Mouse (Mus musculus) regulatory T cell (primary cell): ENCODE results near the gene Lipc.
"Not testable (repeated sequence)": the region's sequence is repeated elsewhere in the genome, so short reads cannot be mapped to it uniquely, and the experiment has no call there.

ENCODE experiments used
- in situ Hi-C: fragments of 300-600 bp; cut with MboI, MseI; formaldehyde crosslinking; loops from one replicate; pipeline ENCODE4 v1.15.1; 2025; ENCODE audit warnings: high pct_unique_total_duplicates

The Lipc gene

DNA sequence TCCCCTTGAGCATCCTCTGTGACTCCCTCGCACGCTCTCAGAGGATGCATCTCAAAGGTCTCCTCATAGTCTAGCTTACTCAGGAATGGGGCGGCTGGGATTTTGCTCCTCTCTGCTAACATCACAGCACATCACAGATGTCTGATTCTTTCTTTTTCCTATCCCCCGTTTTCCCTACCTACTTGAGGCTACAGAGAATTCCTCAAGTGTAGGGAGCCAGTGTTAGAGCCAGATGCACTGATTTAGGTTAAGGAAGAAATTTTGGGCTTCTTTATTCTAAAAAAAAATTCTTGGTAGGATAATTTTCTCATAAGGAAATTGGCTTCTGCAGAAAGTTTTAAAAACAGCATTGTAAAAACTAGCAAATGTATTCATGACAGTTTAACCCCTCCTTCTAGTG is 84.6 kb downstream of the Lipc start:
- in situ Hi-C loops: no loop called here

DNA sequence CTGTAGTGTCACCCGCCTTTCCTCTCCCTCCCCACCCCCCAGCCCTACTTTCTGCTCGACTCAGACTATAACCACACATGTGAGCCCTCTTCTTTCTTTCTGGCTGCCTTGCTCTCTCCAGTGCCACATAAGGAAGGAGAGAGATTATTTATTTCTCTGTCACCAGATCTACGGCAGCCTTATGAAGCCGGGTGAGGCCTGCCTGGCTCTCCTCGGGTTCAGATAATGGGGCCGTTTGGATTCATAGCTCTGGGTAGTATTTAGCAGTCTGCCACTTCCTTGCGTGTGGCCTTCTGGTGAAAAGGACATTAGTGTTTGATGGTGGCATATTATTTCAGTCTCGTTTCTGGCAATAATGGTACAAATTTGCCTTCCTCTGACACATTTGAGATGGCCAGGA is 88.0 kb downstream of the Lipc start:
- in situ Hi-C loops: no loop called here

DNA sequence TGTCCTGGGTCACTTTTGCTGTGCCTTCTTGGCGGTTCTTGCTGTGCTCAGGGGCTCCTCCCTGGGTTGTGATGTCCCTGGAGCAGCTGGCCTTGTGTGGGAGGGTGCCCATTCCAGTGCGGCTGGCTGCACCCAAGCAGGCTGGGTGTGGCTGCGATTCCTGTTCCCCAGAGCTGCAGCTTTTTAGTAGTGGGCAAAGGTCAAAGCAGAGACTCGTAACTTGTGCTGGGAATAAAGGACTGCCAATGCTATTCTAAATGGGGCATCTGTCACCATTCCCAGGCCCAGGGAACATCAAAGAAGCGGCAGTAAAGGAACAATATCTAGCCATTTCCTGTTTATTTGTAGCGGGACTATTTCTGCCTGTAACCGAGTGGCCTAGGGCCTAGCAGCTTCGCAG is 88.7 kb downstream of the Lipc start:
- in situ Hi-C loops: no loop called here

DNA sequence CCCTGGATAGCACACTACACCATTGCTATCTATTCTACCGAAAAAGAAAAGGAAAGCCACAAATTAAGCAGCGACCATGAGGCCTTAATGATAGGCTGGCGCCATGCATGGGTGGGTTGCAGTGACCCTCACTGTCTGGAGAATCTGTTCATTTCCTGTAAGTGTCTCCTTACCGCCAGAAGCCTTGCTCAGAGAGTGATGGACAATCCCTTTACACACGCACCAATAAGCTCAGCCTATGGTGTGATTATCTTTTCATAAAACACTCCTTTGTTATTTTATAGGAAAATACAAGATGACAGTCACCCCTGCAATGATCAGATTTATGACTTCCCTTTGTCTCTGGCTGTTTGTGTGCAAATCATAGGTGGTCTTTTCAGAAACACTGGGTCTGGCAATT is 92.8 kb downstream of the Lipc start:
- in situ Hi-C loops: no loop called here

DNA sequence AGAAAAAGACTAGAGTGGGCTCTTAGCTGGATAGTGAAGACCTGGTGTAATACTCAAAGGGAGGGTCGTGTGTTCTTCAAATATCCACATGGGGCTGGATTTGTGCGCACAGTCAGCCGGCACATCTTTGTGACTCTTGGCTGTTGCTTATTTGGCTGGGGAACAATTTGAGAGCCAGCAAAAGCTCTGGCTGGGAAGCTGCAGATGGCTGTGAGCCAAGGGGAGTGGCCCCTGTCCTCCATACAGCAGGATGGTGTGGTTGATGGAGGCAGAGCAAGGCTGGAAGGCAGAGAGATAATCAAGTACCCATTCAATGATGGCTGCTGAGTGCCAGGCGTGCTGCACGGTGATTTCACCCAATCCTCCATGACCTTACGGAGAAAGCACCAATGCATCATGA is 96.2 kb downstream of the Lipc start:
- in situ Hi-C loops: no loop called here

DNA sequence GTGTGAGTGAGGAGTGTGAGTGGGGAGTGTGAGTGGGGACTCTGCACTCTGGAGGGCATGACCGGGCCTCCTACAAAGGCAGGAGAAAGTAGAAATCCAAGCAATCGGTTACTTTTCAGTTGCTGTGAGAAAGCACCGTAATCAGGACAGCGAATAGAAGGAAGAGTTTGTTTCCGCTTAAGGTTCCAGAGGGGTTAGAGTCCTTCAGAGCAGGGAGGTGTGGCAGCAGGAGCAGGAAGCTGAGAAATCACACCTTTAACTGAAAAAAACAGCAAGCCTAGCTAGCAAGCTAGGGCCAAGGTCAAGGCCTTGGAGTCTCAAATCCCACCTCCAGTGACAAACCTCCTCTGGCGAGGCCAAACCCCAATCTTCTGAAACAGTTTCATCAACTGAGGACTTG is 97.1 kb downstream of the Lipc start:
- in situ Hi-C loops: no loop called here

DNA sequence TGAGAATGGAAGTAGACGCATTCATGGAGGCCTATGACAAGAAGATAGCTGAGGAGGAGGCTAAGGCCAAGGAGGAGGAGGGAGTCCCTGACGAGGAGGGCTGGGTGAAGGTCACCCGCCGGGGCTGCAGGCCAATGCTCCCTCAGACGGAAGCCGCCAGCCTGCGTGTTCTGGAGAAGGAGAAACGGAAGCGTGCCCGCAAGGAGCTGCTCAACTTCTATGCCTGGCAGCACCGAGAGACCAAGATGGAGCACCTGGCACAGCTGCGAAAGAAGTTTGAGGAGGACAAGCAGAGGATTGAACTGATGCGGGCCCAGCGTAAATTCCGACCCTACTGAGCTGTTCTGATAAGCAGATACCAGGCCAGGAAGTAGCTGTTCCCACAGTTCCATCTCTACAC is 98.9 kb downstream of the Lipc start:
- in situ Hi-C loops: not testable (repeated sequence)

DNA sequence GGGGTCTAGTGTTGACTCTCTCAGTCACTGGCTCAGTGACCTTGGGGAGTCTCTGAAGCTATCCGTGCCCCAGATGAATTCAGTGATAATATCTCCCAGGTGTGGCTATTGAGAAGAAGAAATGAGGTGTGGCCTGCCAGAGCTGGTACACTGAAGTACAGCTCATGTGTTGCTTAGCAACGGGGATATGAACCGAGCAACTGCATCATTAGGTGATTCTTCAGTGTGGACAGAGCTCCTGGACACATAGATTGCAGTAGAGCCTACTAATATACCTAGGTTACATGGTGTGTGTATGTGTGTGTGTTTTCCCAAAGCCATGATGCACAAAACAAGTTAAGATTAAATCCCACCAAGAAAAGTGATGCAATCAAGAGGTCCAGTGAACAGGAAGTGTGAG is 100.5 kb downstream of the Lipc start:
- in situ Hi-C loops: no loop called here

DNA sequence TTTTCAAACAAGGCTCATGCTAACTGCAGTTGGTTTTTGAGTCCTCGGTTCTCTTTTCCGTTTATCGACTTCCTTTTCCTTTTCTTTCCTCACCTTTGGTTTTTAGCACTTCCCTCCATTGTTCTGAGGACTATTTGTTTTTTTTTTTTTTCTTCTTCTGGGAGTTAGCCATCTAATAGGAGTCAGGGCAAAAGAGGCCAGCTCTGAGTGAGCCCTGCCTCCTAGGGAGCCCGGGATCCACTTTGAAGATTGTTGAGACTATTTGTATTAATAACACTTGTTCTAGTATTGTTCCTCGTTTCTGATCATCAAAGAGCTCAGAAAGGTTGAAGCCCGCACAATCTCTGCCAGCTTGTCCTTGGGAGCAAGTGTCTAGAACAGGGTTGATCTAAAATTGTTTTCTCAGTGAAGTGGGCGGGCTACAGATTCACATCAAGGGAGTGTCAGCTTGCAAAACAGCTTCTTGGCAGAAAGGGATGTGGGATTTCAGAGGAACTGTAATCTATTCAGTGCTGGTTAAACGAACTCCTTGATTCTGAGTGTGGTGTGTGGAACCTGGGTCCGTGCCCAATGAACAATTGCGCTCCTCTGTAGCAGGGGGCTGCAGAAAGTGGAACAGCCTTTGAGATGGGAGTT is 103.8 kb downstream of the Lipc start:
- in situ Hi-C loops: loop anchor here (5.0 kb wide), 1 partner anchor 186 kb away; no protein-coding TSS in a partner anchor

DNA sequence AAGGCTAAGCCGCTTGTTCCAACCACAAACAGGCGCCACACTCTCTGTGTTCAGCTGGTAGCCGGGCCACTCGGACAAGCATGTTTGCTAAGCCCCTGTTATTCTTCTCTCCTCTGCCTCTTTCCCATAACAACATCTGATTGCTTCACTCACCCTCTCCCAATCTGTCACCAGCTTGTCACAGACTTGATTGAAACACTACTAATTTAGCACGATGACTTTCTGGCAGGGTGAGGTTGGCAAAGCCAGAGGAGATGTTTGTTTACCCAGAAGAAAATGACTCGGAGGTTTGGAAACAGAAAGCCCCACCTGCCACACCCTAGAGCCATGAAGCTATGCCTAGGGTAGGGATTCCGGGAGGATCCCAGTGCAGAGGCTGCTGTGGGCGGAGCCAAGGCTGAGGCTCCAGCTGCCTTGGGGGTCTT is 104.4 kb downstream of the Lipc start:
- in situ Hi-C loops: loop anchor here (5.0 kb wide), 1 partner anchor 185 kb away; no protein-coding TSS in a partner anchor

DNA sequence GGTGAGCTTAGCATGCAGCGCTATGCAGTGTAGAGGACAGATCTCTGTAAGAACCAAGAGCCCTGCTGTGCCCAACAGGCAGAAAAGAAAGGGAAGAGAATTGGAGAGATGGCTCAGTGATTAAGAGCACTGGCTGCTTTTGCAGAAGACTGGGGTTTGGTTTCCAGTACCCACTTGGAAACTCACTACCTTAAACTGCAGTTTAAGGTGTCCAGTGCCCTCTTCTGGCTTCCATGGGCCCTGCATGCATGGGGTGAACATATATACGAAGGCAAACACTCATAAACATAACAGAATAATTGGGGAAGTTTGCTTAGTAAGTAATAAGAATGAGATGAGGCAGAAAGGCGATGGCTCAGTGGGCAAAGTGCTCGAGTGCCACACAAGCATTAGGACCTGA is 108.8 kb downstream of the Lipc start:
- in situ Hi-C loops: no loop called here

DNA sequence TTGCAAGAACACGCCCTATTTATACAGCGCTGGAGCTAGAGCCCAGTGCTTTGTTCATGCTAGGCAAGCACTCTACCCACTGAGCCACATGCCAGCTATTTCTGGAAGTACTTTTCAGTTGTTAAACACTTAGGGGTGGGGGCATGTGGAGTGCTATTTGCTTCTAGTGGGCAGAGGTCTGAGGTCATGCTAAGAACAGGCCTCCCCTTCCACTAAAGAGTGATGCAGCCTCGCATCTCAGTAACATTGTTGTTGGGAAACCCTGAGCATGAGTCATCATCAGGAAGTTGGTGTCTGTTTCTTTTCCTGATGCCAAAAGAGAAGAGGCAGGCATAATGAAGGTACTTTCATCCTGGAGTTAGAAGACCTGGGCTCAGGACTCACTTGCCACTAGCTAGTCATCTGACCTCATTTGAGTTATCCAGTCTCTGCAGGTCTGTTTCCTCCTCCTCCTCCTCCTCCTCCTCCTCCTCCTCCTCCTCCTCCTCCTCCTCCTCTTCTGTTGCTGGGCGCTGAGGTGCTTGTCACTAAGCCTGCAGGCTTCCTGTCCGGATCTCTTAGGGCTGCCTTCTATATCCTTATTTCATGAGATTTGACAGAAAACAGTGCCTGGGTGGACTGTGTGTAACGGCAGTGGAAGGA is 109.6 kb downstream of the Lipc start:
- in situ Hi-C loops: no loop called here

DNA sequence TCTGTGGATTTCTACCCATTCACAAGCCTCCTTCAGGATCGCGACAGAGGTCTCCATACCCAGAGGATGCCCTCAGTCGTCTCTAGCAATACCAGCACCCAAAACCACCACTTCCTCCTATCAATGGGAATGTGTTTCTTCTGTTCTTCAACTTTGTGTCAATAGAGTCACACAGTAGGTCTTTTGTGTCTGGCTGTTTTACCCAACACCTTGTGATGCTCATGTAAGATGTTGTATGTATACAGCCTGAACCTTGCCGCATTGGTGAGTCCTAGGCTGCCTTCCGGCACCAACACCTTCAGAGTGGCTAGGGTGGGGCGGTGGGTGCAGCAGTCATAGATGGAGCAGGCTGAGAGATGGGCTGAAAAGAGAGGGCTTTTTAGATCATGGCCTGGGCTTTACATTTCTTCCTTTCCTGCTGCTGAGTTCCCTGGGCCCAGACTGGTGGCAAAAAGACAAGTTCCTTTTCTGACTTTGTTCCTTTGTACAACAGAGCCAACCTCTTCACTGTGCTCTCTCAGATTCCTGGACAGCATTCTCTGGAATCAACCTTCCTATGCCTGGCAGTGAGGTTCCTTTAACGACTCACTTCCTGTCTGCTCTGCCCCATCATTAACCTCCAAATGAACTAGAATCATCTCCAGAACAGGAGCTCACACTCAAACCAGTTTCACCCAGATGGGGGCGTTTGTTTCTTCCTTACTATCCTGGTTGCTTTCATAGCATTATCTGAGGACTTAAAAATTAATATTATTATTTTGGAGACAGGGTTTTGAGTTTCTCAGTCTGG is 110.4 kb downstream of the Lipc start:
- in situ Hi-C loops: no loop called here

DNA sequence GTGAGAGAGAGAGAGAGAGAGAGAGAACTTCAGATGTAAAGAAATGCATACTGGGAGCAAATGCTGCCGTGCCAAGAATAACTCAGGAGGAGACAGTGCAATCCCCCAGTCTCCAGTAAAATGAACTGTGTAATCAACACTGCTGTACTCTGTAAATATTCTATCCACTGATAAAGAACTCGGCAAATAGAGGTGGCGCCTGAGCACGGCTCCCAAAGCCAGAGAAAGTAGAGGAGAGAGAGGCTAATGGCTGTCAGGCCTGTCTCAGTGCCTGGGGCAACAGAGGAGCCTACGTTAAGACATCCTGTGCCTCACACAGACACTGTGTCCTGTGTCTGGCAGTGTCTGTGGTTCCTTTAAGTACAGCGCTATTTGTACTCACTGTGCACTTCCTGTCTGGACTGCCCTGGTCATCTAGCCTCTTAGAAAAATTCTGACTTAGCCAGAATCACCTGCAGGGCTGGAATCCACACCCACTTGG is 111.1 kb downstream of the Lipc start:
- in situ Hi-C loops: no loop called here

DNA sequence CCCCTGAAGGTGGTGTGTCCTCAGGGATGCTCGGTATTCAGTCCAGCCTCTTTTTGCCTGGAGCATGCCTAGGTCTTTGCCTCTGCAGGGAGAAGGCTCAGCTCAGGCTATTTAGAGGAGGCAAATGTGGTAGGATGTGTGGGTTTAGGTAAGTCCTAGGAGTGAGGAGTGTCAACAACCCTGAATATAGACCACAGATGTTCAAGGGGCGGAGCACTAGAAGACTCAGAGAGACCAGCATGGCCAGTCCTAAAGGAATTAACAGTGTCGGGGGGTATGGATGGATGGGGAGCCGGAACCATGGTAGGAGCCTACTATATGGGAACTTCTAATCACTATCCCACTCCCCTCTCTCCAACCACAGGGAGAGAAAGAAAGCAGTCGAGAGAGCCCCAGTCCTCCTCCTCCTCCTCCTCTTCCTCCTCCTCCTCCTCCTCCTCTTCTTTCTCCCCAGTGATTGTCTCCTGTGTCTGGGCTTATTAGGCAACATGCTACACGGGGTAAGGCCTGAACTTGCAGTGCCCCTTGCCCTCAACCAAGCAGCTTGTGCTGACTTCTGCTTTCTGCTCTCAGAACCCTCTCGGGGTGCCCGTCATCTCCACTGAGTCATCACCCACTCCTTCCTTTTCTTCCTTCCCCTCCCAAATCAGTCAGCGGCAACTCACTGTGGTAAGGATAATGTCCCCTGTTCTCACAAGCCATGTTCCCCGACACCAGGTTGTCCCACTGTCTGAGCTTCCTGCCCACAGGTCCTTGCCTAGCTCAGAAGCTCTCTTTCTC is 113.7 kb downstream of the Lipc start:
- in situ Hi-C loops: loop anchor here (5.0 kb wide), 1 partner anchor 54 kb away; no protein-coding TSS in a partner anchor

DNA sequence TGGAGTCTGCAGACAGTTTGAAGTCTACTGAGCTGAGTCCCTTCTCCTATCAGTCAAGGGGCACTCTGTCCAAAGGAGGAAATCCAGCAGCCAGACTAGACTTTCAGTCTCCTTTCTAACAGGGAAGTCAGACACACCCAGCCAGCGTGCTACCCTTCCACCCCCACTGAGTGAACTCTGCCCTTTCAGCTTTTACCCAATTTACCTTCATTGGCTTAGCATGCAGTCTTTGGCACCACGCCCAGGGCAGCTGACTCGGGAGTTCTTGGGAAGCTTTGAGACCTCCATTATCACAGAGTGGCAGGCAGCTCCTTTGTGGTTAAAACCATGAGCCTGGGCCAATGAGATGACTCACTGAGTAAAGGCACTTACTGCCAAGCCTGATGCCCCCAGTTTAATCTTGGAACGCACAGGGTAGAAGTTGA is 117.3 kb downstream of the Lipc start:
- in situ Hi-C loops: loop anchor here (5.0 kb wide), 1 partner anchor 58 kb away; no protein-coding TSS in a partner anchor

DNA sequence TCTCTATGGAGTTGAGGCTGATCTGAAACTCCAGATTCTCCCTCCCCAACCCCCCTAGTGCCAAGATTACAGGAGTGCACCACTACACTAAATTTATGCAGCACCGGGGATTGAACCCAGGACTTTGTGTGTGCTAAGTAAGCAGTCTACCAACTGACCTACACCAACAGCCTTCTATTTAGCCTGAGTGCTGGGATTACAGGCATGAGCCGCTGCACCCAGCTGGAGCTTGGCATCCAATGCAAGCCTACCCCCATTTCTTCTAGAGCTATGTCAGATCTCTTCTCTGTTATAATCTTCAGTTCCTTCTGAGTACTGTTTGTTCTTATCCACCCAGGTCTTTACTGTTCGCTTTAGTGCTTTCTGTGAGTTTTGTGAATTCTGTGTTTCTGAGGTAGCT is 117.8 kb downstream of the Lipc start:
- in situ Hi-C loops: no loop called here

DNA sequence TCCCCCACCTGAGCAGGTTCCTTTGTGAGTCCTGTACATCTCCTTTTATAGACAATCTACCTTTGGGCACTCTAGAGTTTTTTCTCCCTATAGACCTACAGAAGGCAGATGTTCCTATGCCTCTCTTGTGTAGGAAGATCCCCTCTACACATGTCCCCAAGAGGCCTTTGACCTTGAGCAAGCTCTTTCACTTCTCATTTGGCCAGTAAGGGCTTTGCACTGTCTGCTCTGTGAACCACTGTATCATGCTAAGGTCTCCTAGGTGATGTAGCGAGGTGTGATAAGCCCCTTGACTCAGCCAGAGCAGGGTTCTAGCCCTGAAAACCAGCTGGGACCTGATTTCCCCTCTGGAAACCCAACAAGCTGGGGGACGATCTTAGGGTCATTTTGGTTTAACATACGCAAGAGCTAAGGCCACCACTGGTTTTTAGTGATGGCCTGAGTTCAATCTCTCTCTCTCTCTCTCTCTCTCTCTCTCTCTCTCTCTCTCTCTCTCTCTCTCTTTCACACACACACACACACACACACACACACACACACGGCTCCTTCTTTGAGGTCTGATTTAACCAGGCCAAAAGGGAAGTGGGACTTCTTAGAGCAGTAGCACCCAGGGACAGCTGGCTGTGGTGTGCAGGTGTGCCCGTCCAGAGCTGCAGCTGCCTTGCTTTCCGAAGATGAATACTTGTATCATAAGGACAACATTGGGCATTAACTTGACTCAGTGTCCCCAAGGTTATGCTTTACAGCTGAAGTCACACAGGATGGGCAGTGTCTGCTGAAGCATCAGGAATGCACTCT is 118.7 kb downstream of the Lipc start:
- in situ Hi-C loops: no loop called here

DNA sequence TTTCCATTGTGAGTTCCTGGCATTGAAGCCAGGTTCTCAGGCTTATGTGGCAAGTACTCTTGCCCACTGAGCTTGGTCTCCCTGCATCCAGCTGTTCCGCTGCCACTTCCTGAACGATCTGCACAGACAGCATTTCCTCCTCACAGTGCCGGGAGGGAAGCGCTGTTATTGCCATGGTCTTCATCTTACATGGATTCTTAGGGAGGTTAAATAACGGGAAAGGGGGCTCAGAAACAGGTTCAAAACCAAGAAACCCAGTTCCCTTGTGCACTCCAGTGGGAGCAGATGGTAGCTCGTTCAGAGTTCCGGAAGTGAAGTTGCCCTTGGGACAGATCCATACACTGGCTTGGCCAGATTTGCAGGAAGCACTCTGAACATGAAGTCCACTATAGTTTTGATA is 119.8 kb downstream of the Lipc start:
- in situ Hi-C loops: no loop called here

DNA sequence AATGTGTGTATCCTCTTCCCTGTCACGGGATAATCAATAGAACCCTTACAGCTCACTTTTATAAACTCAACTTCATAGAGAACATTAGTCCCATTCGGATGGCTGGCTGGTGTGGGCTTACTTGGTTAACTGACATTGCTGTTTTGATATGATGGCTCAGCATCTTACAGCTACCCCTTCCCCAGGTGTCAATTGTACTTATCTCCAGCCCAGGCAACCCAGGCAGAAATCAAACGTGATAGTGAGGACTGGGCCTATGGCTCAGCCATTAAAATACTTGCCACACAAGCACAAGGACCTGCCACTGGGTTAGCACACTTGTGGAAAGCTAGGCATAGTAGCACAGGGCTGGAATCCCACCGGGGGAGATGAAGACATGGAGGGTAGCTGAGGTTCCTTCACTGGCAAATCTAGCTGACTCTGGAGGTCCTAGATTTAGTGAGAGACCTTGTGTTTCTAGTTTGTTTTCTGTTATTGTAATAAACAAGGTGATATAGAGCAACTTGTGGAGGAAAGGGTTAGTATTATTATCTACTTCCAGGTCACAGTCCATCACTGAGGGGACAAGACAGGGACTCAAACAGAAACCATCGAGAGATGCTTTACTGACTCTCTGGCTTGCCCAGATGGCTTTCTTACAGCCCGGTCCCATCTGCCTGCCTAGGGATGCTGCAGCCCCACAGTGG is 121.0 kb downstream of the Lipc start:
- in situ Hi-C loops: no loop called here
